Mouse (Mus musculus) C3H10T1/2 (cell line): ENCODE data around the gene Rgs16. TPM values are rescaled to one million over a fixed set of nuclear protein-coding genes. Genes with fewer than 3 reads are reported as not detected.

Experiments
- polyA plus RNA-seq, 2 experiments: library from polyadenylated mRNA; unstranded; fragments of >200 nt; fragmentation: generic; extraction: Trizol; gene quantifications; one replicate each; pipeline ENCODE4 v1.2.1; 2012; ENCODE audit warnings: missing spikeins in 2 of 2

Gene Rgs16
- under 1 TPM; 0.11 to 0.25 TPM for polyA plus RNA-seq

DNA sequence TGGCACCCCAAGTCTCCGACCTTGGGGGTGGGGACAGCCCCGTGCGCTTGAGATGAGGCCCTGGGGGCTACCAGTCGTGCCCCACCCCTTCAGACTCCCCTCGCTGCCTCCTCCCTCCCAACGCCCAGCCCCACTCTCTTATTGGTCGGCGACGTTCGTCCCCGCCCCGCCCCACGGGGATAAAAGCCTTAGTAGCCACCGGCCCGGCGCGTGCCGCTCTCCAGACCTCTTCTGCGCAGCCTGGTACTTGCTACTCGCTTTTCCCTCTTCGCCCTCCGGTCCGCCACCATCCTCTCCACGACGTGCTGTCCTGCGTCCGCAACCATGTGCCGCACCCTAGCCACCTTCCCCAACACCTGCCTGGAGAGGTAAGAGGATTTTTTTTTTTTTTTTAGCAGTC lies at the start of gene Rgs16:
TSS of gene Rgs16 (plus strand) at position 205 of the 400 bp plus-strand sequence.

DNA sequence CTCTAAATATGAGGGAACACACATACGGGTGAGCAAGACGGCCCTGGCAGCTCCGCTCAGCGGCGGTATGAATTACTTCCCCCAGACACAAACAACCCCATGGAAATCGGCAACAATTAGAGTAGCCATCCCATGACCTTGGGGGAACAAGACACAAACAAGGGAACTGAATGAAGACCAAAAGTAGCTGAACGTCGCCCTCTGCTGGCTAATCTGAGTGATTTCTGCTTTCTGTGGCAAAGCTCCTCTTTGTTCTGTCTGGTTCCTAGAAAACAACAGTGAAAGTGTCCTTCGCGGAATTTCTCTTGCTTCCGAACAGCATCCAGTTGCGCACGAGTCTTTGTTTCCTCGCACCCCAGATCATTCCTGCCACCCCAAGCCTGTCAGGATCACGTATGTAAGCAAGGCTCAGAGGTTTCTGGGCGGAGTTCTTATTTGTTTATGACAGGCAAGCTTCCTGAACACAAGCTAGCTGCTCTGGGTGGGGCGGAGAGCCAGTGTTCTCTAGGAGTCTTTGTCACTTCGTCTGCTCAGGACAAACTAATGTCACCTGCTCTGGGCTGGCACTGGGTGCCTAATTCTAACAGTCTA lies 9.2 kb downstream of the Rgs16 start, which contains the start of gene Rnasel:
TSS of gene Rnasel (plus strand) at position 216 of the 591 bp plus-strand sequence.

Other genes starting within 250 kb of the Rgs16 start
- gene Npl, start 190.3 kb upstream of the Rgs16 start, polyA plus RNA-seq, result under 1 TPM in 1 of 2 experiments, not detected in 1; 0.05 TPM
- gene Rgs8, start 87.3 kb upstream of the Rgs16 start, polyA plus RNA-seq, result under 1 TPM; 0.02 TPM
- under 1 TPM; 0.01 to 0.98 TPM for gene Rnasel, start 9.1 kb downstream of the Rgs16 start, polyA plus RNA-seq
- gene Rgsl1, start 103.8 kb downstream of the Rgs16 start, polyA plus RNA-seq, result under 1 TPM in 1 of 2 experiments, not detected in 1; 0.04 TPM
- gene Teddm1b, start 134.0 kb downstream of the Rgs16 start, polyA plus RNA-seq, result under 1 TPM in 1 of 2 experiments, not detected in 1; 0.07 TPM
- not detected for gene Teddm1a, start 151.4 kb downstream of the Rgs16 start, polyA plus RNA-seq
- 10 to 100 TPM; 18.0 to 45.9 TPM for gene Glul, start 159.6 kb downstream of the Rgs16 start, polyA plus RNA-seq
- gene Teddm2, start 159.9 kb downstream of the Rgs16 start, polyA plus RNA-seq, result under 1 TPM; 0.14 to 0.24 TPM